9 mouse cellular contexts compared by ENCODE assay signal in the genomic region with DNA sequence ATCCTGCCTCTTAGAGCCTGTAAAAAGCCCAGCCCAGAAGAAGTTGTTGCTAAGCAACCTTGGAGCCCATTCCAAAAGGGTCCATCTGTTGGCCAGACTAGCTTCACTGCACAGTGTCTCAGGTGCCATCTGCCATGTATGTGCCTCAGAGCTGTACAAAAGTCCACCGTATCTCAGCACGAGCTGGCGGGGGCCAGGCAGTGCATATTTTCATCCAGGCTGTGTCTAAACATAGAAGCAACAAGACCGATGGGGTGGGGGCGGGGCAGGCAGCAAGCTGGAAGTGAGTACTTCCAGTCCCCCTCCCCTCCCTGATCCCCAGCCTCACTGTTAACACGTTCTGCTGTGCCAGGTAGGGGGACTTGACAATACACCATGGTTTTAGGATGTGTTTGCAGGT.
A peak's percentile ranks its signal among the peaks of the same experiment; 100 is the strongest.
DNase-seq lines count a peak whose midpoint lies in the region; ATAC-seq and TF ChIP-seq lines count a peak whose summit lies in the region.
"Had no signal": no experiment of that assay in that cellular context is flagged by ENCODE, and none has a peak within 500 bp of the region (broad histone marks: within the 10 kb centered on the region; RNA-seq: fewer than 3 reads in every experiment).

No protein-coding gene starts in this region.

- peak; percentile 39; the same call in 1 of the 2 replicates for ATAC-seq in embryonic facial prominence, embryonic 11.5 days (replicated peaks; ENCODE audit: insufficient number of reproducible peaks, low FRiP score, low TSS enrichment, low read depth)
- peak; percentile 8; the same call in 1 of the 2 replicates for ATAC-seq in lung, postnatal 0 days
- no peak for ATAC-seq in megakaryocyte, adult 5-6 weeks (ENCODE audit: poor library complexity, severe bottlenecking)

- peak; percentile 17 for DNase-seq in embryonic facial prominence, embryonic 11.5 days (ENCODE audit: low spot score)
- DNase-seq in embryonic facial prominence, embryonic 10.5 days (ENCODE audit: low spot score): no peak
- DNase-seq in cerebellum, postnatal 25 days: peak; percentile 97 to 98
- peak; percentile 60 to 74 for DNase-seq in heart, adult 9 months (ENCODE audit: low spot score in 2 of 2)
- DNase-seq in kidney, adult 8-10 months: peak; percentile 30 to 51
- DNase-seq in lung, postnatal 0 days (ENCODE audit: low spot score): no peak
- peak; percentile 65 for DNase-seq in right cerebral cortex, postnatal 25 days

- H3K9ac ChIP-seq in embryonic facial prominence, embryonic 11.5 days (replicated peaks; ENCODE audit: low read length): no peak overlapping the region
- H3K9ac ChIP-seq in lung, postnatal 0 days (replicated peaks; ENCODE audit: low read depth): no peak overlapping the region
- H3K9ac ChIP-seq: limb, embryonic 15.5 days had no signal

- no peak for TF ChIP-seq CTCF in lung, postnatal 0 days (IDR thresholded peaks at IDR 0.05)

- 37% methylated on average over 6 of the region's 6 CpGs for WGBS in embryonic facial prominence, embryonic 11.5 days
- whole genome bisulfite sequencing in embryonic facial prominence, embryonic 10.5 days: 54% methylated on average over 6 of the region's 6 CpGs
- WGBS in lung, postnatal 0 days: 17% methylated on average over 6 of the region's 6 CpGs

- no peak overlapping the region for H3K4me2 ChIP-seq in embryonic facial prominence, embryonic 11.5 days (ENCODE audit: low read depth, low read length)
- H3K4me2 ChIP-seq in lung, postnatal 0 days (replicated peaks; ENCODE audit: low read depth, low read length): no peak overlapping the region
- H3K4me2 ChIP-seq: limb, embryonic 15.5 days had no signal

- no peaks in the 10 kb centered on the region for H3K9me3 ChIP-seq in embryonic facial prominence, embryonic 11.5 days (replicated peaks; ENCODE audit: control insufficient read depth, low read length)
- H3K9me3 ChIP-seq in embryonic facial prominence, embryonic 10.5 days: no peaks in the 10 kb centered on the region
- no peaks in the 10 kb centered on the region for H3K9me3 ChIP-seq in lung, postnatal 0 days (ENCODE audit: low read length)
- H3K9me3 ChIP-seq: limb, embryonic 15.5 days had no signal

- no peak for TF ChIP-seq EP300 in lung, postnatal 0 days (IDR thresholded peaks at IDR 0.05)

- H3K36me3 ChIP-seq in embryonic facial prominence, embryonic 11.5 days (replicated peaks; ENCODE audit: control insufficient read depth, insufficient read depth, low read depth, low read length): no peaks in the 10 kb centered on the region
- H3K36me3 ChIP-seq in embryonic facial prominence, embryonic 10.5 days (replicated peaks): no peaks in the 10 kb centered on the region
- no peaks in the 10 kb centered on the region for H3K36me3 ChIP-seq in lung, postnatal 0 days (ENCODE audit: insufficient read depth, low read length)
- H3K36me3 ChIP-seq: limb, embryonic 15.5 days had no signal

- no peaks in the 10 kb centered on the region; the same call in 1 of the 2 replicates for H3K4me1 ChIP-seq in embryonic facial prominence, embryonic 11.5 days (ENCODE audit: control insufficient read depth, insufficient read depth, low read length)
- peaks cover 39% of the 10 kb centered on the region for H3K4me1 ChIP-seq in embryonic facial prominence, embryonic 10.5 days
- H3K4me1 ChIP-seq in lung, postnatal 0 days (ENCODE audit: insufficient read depth, low read depth, low read length): no peaks in the 10 kb centered on the region

- H3K4me3 ChIP-seq in embryonic facial prominence, embryonic 11.5 days (ENCODE audit: low read depth, low read length): no peak overlapping the region
- H3K4me3 ChIP-seq in embryonic facial prominence, embryonic 10.5 days: no peak overlapping the region
- H3K4me3 ChIP-seq in lung, postnatal 0 days (ENCODE audit: low read depth, low read length): no peak overlapping the region
- H3K4me3 ChIP-seq: limb, embryonic 15.5 days had no signal

- no peaks in the 10 kb centered on the region for H3K27me3 ChIP-seq in embryonic facial prominence, embryonic 11.5 days (ENCODE audit: control insufficient read depth, insufficient read depth, low read length)
- no peaks in the 10 kb centered on the region for H3K27me3 ChIP-seq in embryonic facial prominence, embryonic 10.5 days (replicated peaks; ENCODE audit: low read depth, poor library complexity, severe bottlenecking)
- H3K27me3 ChIP-seq in lung, postnatal 0 days (replicated peaks; ENCODE audit: insufficient read depth, low read length): no peaks in the 10 kb centered on the region
- H3K27me3 ChIP-seq: limb, embryonic 15.5 days had no signal

- H3K27ac ChIP-seq in embryonic facial prominence, embryonic 11.5 days (replicated peaks; ENCODE audit: low read depth, low read length): no peak overlapping the region
- no peak overlapping the region for H3K27ac ChIP-seq in embryonic facial prominence, embryonic 10.5 days (replicated peaks)
- H3K27ac ChIP-seq in lung, postnatal 0 days (ENCODE audit: low read length): no peak overlapping the region
- H3K27ac ChIP-seq: limb, embryonic 15.5 days had no signal

Comparison
In these comparisons a context has a peak if more than half of its experiments do, and no peak if none do; other contexts are left out.
1. DNase-seq: peak in embryonic facial prominence, embryonic 11.5 days (single experiment), cerebellum, postnatal 25 days (2 of 2), heart, adult 9 months (2 of 2), kidney, adult 8-10 months (2 of 2) and right cerebral cortex, postnatal 25 days (single experiment); none in embryonic facial prominence, embryonic 10.5 days (single experiment) and lung, postnatal 0 days (single experiment).